Mouse (Mus musculus) liver, embryonic 13.5 days (tissue): ENCODE measurements around the gene Ppl. TPM values are rescaled to one million over a fixed set of nuclear protein-coding genes. Genes with fewer than 3 reads are reported as not detected.

Experiments
- polyA plus RNA-seq: library from polyadenylated mRNA; unstranded; fragments of >200 nt; fragmentation: Nextera tagmentation; extraction: Ambion mirVana; gene quantifications from 2 replicates; pipeline ENCODE4 v1.2.1, GENCODE M21; 2015

The Ppl gene
- polyA plus RNA-seq, 1 experiment from 2014 or later, result 0.14 TPM

Other genes with a start within 250 kb of the Ppl start
- gene Mgrn1, start 246.2 kb downstream of the Ppl start, polyA plus RNA-seq, result 22.6 and 24.5 TPM in 2 replicates
- gene Nudt16l1, start 193.7 kb downstream of the Ppl start, polyA plus RNA-seq, result 53.6 and 55.1 TPM in 2 replicates
- gene Anks3, start 168.2 kb downstream of the Ppl start, polyA plus RNA-seq, result 12.1 and 13.9 TPM in 2 replicates
- not detected in 2 replicates for gene Sept12, start 134.6 kb downstream of the Ppl start, polyA plus RNA-seq
- 4.6 and 6.3 TPM in 2 replicates for gene Smim22, start 125.1 kb downstream of the Ppl start, polyA plus RNA-seq
- gene Rogdi, start 118.9 kb downstream of the Ppl start, polyA plus RNA-seq, result 42.6 and 45.7 TPM in 2 replicates
- gene Glyr1, start 82.6 kb downstream of the Ppl start, polyA plus RNA-seq, result 44.6 and 53.8 TPM in 2 replicates
- gene Ubn1, start 82.4 kb downstream of the Ppl start, polyA plus RNA-seq, result 8.6 and 8.9 TPM in 2 replicates
- 0.02 TPM in 1 of 2 replicates, not detected in the other for gene Sec14l5, start 14.7 kb upstream of the Ppl start, polyA plus RNA-seq
- gene Nagpa, start 71.6 kb upstream of the Ppl start, polyA plus RNA-seq, result 17.9 and 18.0 TPM in 2 replicates
- 0.34 and 0.71 TPM in 2 replicates for gene AU021092, start 89.9 kb upstream of the Ppl start, polyA plus RNA-seq
- gene Alg1, start 101.2 kb upstream of the Ppl start, polyA plus RNA-seq, result 14.8 TPM in 2 replicates
- gene Eef2kmt, start 123.6 kb upstream of the Ppl start, polyA plus RNA-seq, result 12.3 and 15.0 TPM in 2 replicates